Mouse (Mus musculus): ENCODE measurements at regions not wholly inside any gene's neighbourhood (a gene's known extent, or its start where the extent isn't known, plus 50 kb on each side); places are given as distances from the start of the nearest gene placed in this dataset.

- TF ChIP-seq CTCF (IDR thresholded peaks at IDR 0.05; ENCODE audit: insufficient read depth, low read length), result no peak
- no peak for TF ChIP-seq POLR2A (IDR thresholded peaks at IDR 0.05; ENCODE audit: borderline replicate concordance, extremely low read depth, low read depth, low read length)
Measured at GRCm38 (mm10) chrX:139392777-139393176, 59.3 kb downstream of the Trap1a start.
